Mouse (Mus musculus) bone marrow, adult 2 months (tissue): Measurements from ENCODE around the gene Cd3g. TPM values are rescaled to one million over a fixed set of nuclear protein-coding genes. Genes with fewer than 3 reads are reported as not detected.
"Not testable (repeated sequence)": the region's sequence is repeated elsewhere in the genome, so short reads cannot be mapped to it uniquely, and the experiment has no call there.

ENCODE experiments used
- H3K27ac ChIP-seq: fragments of 200-500 bp; 2 replicates; pipeline ENCODE4 v1.5.1; 2012; ENCODE audit warnings: low read depth, mild to moderate bottlenecking, control low read depth, inconsistent platforms, low read length; ENCODE audit not compliant: control insufficient read depth, poor library complexity, insufficient read depth
- H3K4me1 ChIP-seq: fragments of 200-500 bp; 2 replicates; pipeline ENCODE4 v1.6.1; 2011; ENCODE audit warnings: low read length; ENCODE audit not compliant: control insufficient read depth, insufficient read depth
- H3K4me3 ChIP-seq: fragments of 200-500 bp; replicated peaks from 2 replicates; pipeline ENCODE3; 2011; ENCODE audit warnings: mild to moderate bottlenecking, low read depth, low read length, control low read depth; ENCODE audit not compliant: control insufficient read depth
- CTCF ChIP-seq: fragments of 200-500 bp; IDR thresholded peaks from 2 replicates; pipeline ENCODE4 v1.5.1; 2011; ENCODE audit warnings: low read length, control low read depth; ENCODE audit not compliant: control insufficient read depth, insufficient read depth
- POLR2A ChIP-seq: fragments of 200-500 bp; IDR thresholded peaks from 2 replicates; pipeline ENCODE4 v1.6.1; 2011; ENCODE audit warnings: low read depth, mild to moderate bottlenecking, control low read depth, low read length, borderline replicate concordance; ENCODE audit not compliant: control insufficient read depth
- WGBS: fragments of 180-500 bp; shearing (Covaris S2); methylation state at CpG from one replicate; pipeline ENCODE4 v1.1.7; 2018; 5-methylcytosine and 5-hydroxymethylcytosine counted together
- polyA plus RNA-seq: library from polyadenylated mRNA; stranded (reverse); fragments of >200 nt; gene quantifications from 2 replicates; pipeline ENCODE4 v1.2.4, GENCODE M21; 2011; ENCODE audit warnings: low replicate concordance; ENCODE audit not compliant: missing spikeins, insufficient read depth, insufficient read length

The Cd3g gene
- polyA plus RNA-seq, 1 experiment = 7.0 TPM

DNA sequence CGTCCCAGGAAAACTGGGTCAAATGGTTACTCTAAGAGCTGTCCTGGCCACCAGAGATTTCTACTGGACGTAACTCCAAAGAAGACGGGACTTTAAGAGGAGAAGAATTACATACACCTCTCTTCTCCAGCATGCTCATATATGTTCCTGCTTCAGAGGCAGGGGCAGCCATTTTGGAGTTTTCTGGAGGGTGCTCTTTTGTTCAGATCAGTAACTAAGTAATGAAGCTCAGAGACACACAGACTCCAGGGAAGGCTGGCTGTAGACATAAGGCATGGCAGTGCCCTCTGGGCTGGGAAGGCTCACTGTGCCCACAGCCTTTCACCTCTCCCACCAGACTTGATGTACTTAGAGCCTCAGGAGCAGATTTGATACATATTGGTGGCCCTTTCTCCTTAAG, 2.3 kb upstream of the Cd3g start:
- Histone ChIP-seq H3K27ac (no peak overlapping the region; the same call in 1 of the 2 replicates), H3K4me1 (peaks cover 5% of the 10 kb centered on the region), H3K4me3 (no peak overlapping the region)
- TF ChIP-seq CTCF (no peak), POLR2A (no peak)
- 80% methylated on average over 3 of the region's 3 CpGs for WGBS

DNA sequence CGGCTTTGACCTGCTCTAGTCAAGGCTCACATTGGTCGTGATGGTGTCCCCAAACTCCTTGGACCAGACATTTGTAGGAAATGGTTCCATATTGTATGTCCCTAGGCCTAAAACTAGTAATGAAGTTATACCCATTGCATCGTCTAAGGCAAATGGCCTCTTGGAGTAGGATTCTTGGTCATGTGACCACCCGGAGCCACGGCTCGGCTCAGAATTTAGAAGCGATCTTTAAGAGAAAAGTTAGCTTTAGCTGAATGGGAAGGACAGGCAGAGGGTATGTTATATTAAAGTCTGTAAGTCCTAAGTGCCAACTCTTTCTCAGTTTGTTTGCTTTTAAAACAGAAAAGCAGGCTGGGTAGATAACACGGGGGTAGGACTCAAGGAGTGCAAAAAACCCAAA, 1.9 kb upstream of the Cd3g start:
- H3K27ac ChIP-seq = no peak overlapping the region
- peaks cover 5% of the 10 kb centered on the region for H3K4me1 ChIP-seq
- 86% methylated on average over 8 of the region's 8 CpGs for WGBS
- peak overlapping the region; percentile 32 for H3K4me3 ChIP-seq
- TF ChIP-seq POLR2A = no peak
- TF ChIP-seq CTCF = no peak

DNA sequence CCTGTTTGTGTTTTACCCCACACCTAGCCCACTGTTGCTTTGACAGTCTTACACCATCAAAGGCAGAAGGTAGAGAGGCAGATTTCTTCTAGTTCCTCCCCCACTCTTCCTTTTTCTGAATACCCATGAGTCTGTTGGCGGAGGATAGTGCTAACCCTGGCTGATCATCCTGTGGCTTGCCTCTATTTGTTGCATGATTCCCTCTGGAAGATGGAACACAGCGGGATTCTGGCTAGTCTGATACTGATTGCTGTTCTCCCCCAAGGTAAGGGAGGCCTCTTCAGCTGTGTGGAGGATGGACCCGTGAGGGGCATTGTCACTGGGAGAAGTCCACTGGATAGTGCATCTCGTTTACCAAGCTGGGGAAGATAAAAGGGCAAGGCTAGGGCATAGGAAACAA, 1.4 kb upstream of the Cd3g start, which contains the start of gene Cd3d:
Cd3d (plus strand) TSS at position 111 of the 400 bp plus-strand sequence.
- Histone ChIP-seq H3K4me1 (peaks cover 4% of the 10 kb centered on the region; the same call in 1 of the 2 replicates), H3K4me3 (peak within 1 kb of the TSS; percentile 32), H3K27ac (peak within 1 kb of the TSS; percentile 48; the same call in 1 of the 2 replicates)
- 75% methylated on average over 4 of the region's 4 CpGs for WGBS
- TF ChIP-seq CTCF = no peak
- TF ChIP-seq POLR2A = no peak

DNA sequence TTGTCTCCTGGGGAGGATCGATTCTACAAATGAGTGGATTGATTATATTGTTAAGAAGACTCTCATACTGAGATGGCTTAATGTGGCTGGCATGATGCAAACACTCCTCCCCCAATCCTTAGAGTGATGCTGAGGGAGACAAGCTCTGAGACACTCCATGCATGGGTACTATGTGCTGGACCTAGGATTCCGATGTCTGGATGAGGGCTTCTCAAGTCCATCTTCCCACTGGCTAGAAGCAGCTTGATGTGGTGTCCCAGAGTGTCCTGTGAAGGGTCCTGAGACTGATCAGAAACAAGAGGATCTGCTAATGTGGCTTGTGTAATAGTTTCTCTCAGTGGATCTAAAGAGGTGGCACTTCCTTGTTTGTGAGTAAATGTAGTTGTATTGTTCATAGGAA, 873 bp upstream of the Cd3g start:
- no peak overlapping the region for H3K4me3 ChIP-seq
- H3K27ac ChIP-seq = no peak overlapping the region; the same call in 1 of the 2 replicates
- TF ChIP-seq POLR2A = no peak
- TF ChIP-seq CTCF = no peak
- peaks cover 4% of the 10 kb centered on the region; the same call in 1 of the 2 replicates for H3K4me1 ChIP-seq
- 82% methylated on average over 2 of the region's 2 CpGs for WGBS

DNA sequence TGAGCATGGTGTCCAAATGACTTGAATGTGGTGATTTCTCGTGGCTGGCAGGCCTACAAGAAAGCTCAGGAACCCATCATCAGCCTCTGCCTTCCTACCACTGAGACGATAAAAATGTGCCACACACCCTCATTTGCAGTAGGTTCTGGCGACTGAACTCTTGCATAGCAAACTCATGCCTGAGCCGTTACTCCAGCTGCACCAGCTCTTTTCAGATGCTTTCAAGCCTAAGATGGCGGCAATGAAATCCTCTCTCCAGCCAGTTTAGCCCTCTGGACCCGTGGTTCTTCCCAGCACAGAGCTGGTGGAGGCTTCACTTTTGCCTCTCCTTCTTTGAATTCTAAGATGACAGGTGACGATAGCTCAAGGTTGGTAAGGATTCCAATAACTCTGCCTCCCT, 425 bp downstream of the Cd3g start:
- 72% methylated on average over 7 of the region's 7 CpGs for WGBS
- peaks cover 2% of the 10 kb centered on the region; the same call in 1 of the 2 replicates for H3K4me1 ChIP-seq
- H3K4me3 ChIP-seq = no peak overlapping the region
- H3K27ac ChIP-seq = no peak overlapping the region
- TF ChIP-seq POLR2A (no peak), CTCF (no peak)

GRCm38 (mm10) chr9:44977813-44978212, 2.4 kb downstream of the Cd3g start:
- TF ChIP-seq POLR2A = no peak
- TF ChIP-seq CTCF = no peak
- no peak overlapping the region for H3K4me3 ChIP-seq
- WGBS = 76% methylated on average over 6 of the region's 6 CpGs
- H3K27ac ChIP-seq = no peak overlapping the region
- peaks cover 2% of the 10 kb centered on the region; the same call in 1 of the 2 replicates for H3K4me1 ChIP-seq

- H3K27ac ChIP-seq = no peak overlapping the region
- H3K4me1 ChIP-seq = no peaks in the 10 kb centered on the region; the same call in 1 of the 2 replicates
- 56% methylated on average over 1 of the region's 1 CpGs for WGBS
- no peak for TF ChIP-seq POLR2A
- no peak for TF ChIP-seq CTCF
- no peak overlapping the region for H3K4me3 ChIP-seq
These were observed 10.8 kb downstream of the Cd3g start for GRCm38 (mm10) chr9:44969450-44969849.

GRCm38 (mm10) chr9:44967763-44968162, 12.5 kb downstream of the Cd3g start:
- WGBS = 81% methylated on average over 5 of the region's 5 CpGs
- not testable (repeated sequence) for H3K4me1 ChIP-seq, H3K4me3 ChIP-seq, H3K27ac ChIP-seq

- Histone ChIP-seq H3K4me3 (no peak overlapping the region), H3K4me1 (no peaks in the 10 kb centered on the region; the same call in 1 of the 2 replicates), H3K27ac (no peak overlapping the region)
- WGBS = 23% methylated on average over 3 of the region's 3 CpGs
- TF ChIP-seq CTCF (peak; percentile 64), POLR2A (no peak)
These were observed 13.4 kb downstream of the Cd3g start for GRCm38 (mm10) chr9:44966815-44967242.
